Mouse (Mus musculus) stomach, postnatal 0 days (tissue): ENCODE data around the gene Tmem205.

Experiments used
- CTCF ChIP-seq: IDR thresholded peaks from 2 replicates; pipeline ENCODE4 v1.5.1; 2016; ENCODE audit warnings: antibody characterized with exemption, low read depth, mild to moderate bottlenecking, moderate library complexity
- EP300 ChIP-seq: optimal IDR thresholded peaks from 2 replicates; pipeline ENCODE3; 2016; ENCODE audit warnings: antibody characterized with exemption

- TF ChIP-seq CTCF (no peak), EP300 (no peak)
These were observed 5.2 kb upstream of the Tmem205 start for GRCm38 (mm10) chr9:21932445-21933137.
